Mouse (Mus musculus): ENCODE measurements around the gene Rbfox1.

The Rbfox1 gene

GRCm38 (mm10) chr16:7081684-7082255 lies 1196.6 kb downstream of the Rbfox1 start:
- no peak for DNase-seq (ENCODE audit: low read depth, low spot score)

GRCm38 (mm10) chr16:7083937-7084336 lies 1198.8 kb downstream of the Rbfox1 start:
- no peak for DNase-seq (ENCODE audit: low read depth, low spot score)

- no peak for DNase-seq (ENCODE audit: low read depth, low spot score)
These were observed 1203.7 kb downstream of the Rbfox1 start for GRCm38 (mm10) chr16:7088601-7089430.

GRCm38 (mm10) chr16:7089475-7089874 lies 1204.3 kb downstream of the Rbfox1 start:
- DNase-seq (ENCODE audit: low read depth, low spot score) = no peak

- DNase-seq (ENCODE audit: low read depth, low spot score) = no peak
These were observed 1205.0 kb downstream of the Rbfox1 start for GRCm38 (mm10) chr16:7090205-7090604.

- DNase-seq (ENCODE audit: low read depth, low spot score) = no peak
These were observed 1207.7 kb downstream of the Rbfox1 start for GRCm38 (mm10) chr16:7092811-7093210.

GRCm38 (mm10) chr16:7093686-7094085 lies 1208.5 kb downstream of the Rbfox1 start:
- DNase-seq (ENCODE audit: low read depth, low spot score) = no peak

GRCm38 (mm10) chr16:7094181-7094749 lies 1209.1 kb downstream of the Rbfox1 start:
- no peak for DNase-seq (ENCODE audit: low read depth, low spot score)

GRCm38 (mm10) chr16:7097071-7097470 lies 1211.9 kb downstream of the Rbfox1 start:
- no peak for DNase-seq (ENCODE audit: low read depth, low spot score)

- no peak for DNase-seq (ENCODE audit: low read depth, low spot score)
These were observed 1213.0 kb downstream of the Rbfox1 start for GRCm38 (mm10) chr16:7097951-7098710.

GRCm38 (mm10) chr16:7099506-7100300 lies 1214.5 kb downstream of the Rbfox1 start:
- DNase-seq (ENCODE audit: low read depth, low spot score) = no peak

GRCm38 (mm10) chr16:7102486-7102885 lies 1217.3 kb downstream of the Rbfox1 start:
- no peak for DNase-seq (ENCODE audit: low read depth, low spot score)

- no peak for DNase-seq (ENCODE audit: low read depth, low spot score)
These were observed 1218.1 kb downstream of the Rbfox1 start for GRCm38 (mm10) chr16:7103301-7103700.

- no peak for DNase-seq (ENCODE audit: low read depth, low spot score)
These were observed 1221.4 kb downstream of the Rbfox1 start for GRCm38 (mm10) chr16:7106450-7107015.

- DNase-seq (ENCODE audit: low read depth, low spot score) = no peak
These were observed 1230.8 kb downstream of the Rbfox1 start for GRCm38 (mm10) chr16:7115945-7116344.

GRCm38 (mm10) chr16:7129591-7129990 lies 1244.4 kb downstream of the Rbfox1 start:
- no peak for DNase-seq (ENCODE audit: low read depth, low spot score)

- no peak for DNase-seq (ENCODE audit: low read depth, low spot score)
These were observed 1247.3 kb downstream of the Rbfox1 start for GRCm38 (mm10) chr16:7132434-7132833.

- DNase-seq (ENCODE audit: low read depth, low spot score) = no peak
These were observed 1251.8 kb downstream of the Rbfox1 start for GRCm38 (mm10) chr16:7136971-7137370.

- no peak for DNase-seq (ENCODE audit: low read depth, low spot score)
These were observed 1254.3 kb downstream of the Rbfox1 start for GRCm38 (mm10) chr16:7139480-7139879.

GRCm38 (mm10) chr16:7140909-7141308 lies 1255.8 kb downstream of the Rbfox1 start:
- DNase-seq (ENCODE audit: low read depth, low spot score) = no peak

GRCm38 (mm10) chr16:7145505-7145904 lies 1260.3 kb downstream of the Rbfox1 start:
- no peak for DNase-seq (ENCODE audit: low read depth, low spot score)
